Mouse (Mus musculus): ENCODE data around the gene Snx8. TPM values are rescaled to one million over a fixed set of nuclear protein-coding genes. Genes with fewer than 3 reads are reported as not detected.

Gene Snx8
- polyA plus RNA-seq (2015; fragmentation: Illumina TruSeq; extraction: RNeasy Lipid Tissue Mini Kit (QIAGEN cat#74804); ENCODE audit: low read depth, low replicate concordance), result 14.8 TPM

GRCm38 (mm10) chr5:140388588-140389576, at the start of gene Snx8:
Gene Snx8, minus strand, starts transcription at chr5:140389262.

GRCm38 (mm10) chr5:140418489-140419441, 29.7 kb upstream of the Snx8 start, which contains the start of gene Eif3b:
Gene Eif3b, plus strand, starts transcription at chr5:140419328.

GRCm38 (mm10) chr5:140331615-140332512, 57.2 kb downstream of the Snx8 start, which contains the start of gene Mrm2:
Gene Mrm2, minus strand, starts transcription at chr5:140331898.

GRCm38 (mm10) chr5:140321042-140321755, 67.9 kb downstream of the Snx8 start, which contains the start of the genes Mad1l1 and Nudt1:
Gene Mad1l1, minus strand, starts transcription at chr5:140321552.
Gene Nudt1, plus strand, starts transcription at chr5:140321656.

Other genes starting within 250 kb of the Snx8 start
- gene Mad1l1, start 67.7 kb downstream of the Snx8 start, polyA plus RNA-seq (2015; fragmentation: Illumina TruSeq; extraction: RNeasy Lipid Tissue Mini Kit (QIAGEN cat#74804); ENCODE audit: low read depth, low replicate concordance), result 11.8 TPM
- gene Nudt1, start 67.6 kb downstream of the Snx8 start, polyA plus RNA-seq (2015; fragmentation: Illumina TruSeq; extraction: RNeasy Lipid Tissue Mini Kit (QIAGEN cat#74804); ENCODE audit: low read depth, low replicate concordance), result 11.8 TPM
- 16.7 TPM for gene Mrm2, start 57.4 kb downstream of the Snx8 start, polyA plus RNA-seq (2015; fragmentation: Illumina TruSeq; extraction: RNeasy Lipid Tissue Mini Kit (QIAGEN cat#74804); ENCODE audit: low read depth, low replicate concordance)
- 71.6 TPM for gene Eif3b, start 30.1 kb upstream of the Snx8 start, polyA plus RNA-seq (2015; fragmentation: Illumina TruSeq; extraction: RNeasy Lipid Tissue Mini Kit (QIAGEN cat#74804); ENCODE audit: low read depth, low replicate concordance)
- not detected for gene Gm4869, start 56.4 kb upstream of the Snx8 start, polyA plus RNA-seq (2015; fragmentation: Illumina TruSeq; extraction: RNeasy Lipid Tissue Mini Kit (QIAGEN cat#74804); ENCODE audit: low read depth, low replicate concordance)
- gene Chst12, start 116.3 kb upstream of the Snx8 start, polyA plus RNA-seq (2015; fragmentation: Illumina TruSeq; extraction: RNeasy Lipid Tissue Mini Kit (QIAGEN cat#74804); ENCODE audit: low read depth, low replicate concordance), result 17.4 TPM
- 0.94 TPM for gene Grifin, start 175.8 kb upstream of the Snx8 start, polyA plus RNA-seq (2015; fragmentation: Illumina TruSeq; extraction: RNeasy Lipid Tissue Mini Kit (QIAGEN cat#74804); ENCODE audit: low read depth, low replicate concordance)
- gene Lfng, start 218.1 kb upstream of the Snx8 start, polyA plus RNA-seq (2015; fragmentation: Illumina TruSeq; extraction: RNeasy Lipid Tissue Mini Kit (QIAGEN cat#74804); ENCODE audit: low read depth, low replicate concordance), result 20.9 TPM

All from brain, adult 10 weeks (tissue).